Mouse (Mus musculus) hindbrain, embryonic 16.5 days (tissue): ENCODE measurements around the gene Ppp2r5a. TPM values are rescaled to one million over a fixed set of nuclear protein-coding genes. Genes with fewer than 3 reads are reported as not detected.

ENCODE experiments used
- ATAC-seq: fragments of 200-750 bp; cut with Nextera tagmentation; 2 replicates; pipeline ENCODE4 v1.8.0; 2017; ENCODE audit warnings: moderate TSS enrichment, moderate library complexity
- H3K27ac ChIP-seq: fragments of 300-500 bp; sonication (generic); 2 replicates; pipeline ENCODE4 v1.5.1; 2014; ENCODE audit warnings: low read depth, mild to moderate bottlenecking, control low read depth, low read length, moderate library complexity
- H3K27me3 ChIP-seq: fragments of 300-500 bp; sonication (generic); replicated peaks from 2 replicates; pipeline ENCODE4 v1.6.1; 2014; ENCODE audit warnings: low read length; ENCODE audit not compliant: control insufficient read depth, insufficient read depth
- H3K36me3 ChIP-seq: fragments of 300-500 bp; sonication (generic); 2 replicates; pipeline ENCODE4 v1.6.1; 2014; ENCODE audit warnings: mild to moderate bottlenecking, low read length, moderate library complexity, mixed read lengths; ENCODE audit not compliant: control insufficient read depth, insufficient read depth
- H3K4me1 ChIP-seq: fragments of 300-500 bp; sonication (generic); 2 replicates; pipeline ENCODE4 v1.6.1; 2014; ENCODE audit warnings: low read depth, low read length; ENCODE audit not compliant: control insufficient read depth, insufficient read depth
- H3K4me2 ChIP-seq: fragments of 300-500 bp; sonication (generic); 2 replicates; pipeline ENCODE4 v1.6.1; 2014; ENCODE audit warnings: mild to moderate bottlenecking, low read length, control low read depth, moderate library complexity
- H3K4me3 ChIP-seq: fragments of 300-500 bp; sonication (generic); 2 replicates; pipeline ENCODE4 v1.5.1; 2014; ENCODE audit warnings: mild to moderate bottlenecking, low read length, control low read depth, moderate library complexity
- H3K9ac ChIP-seq: fragments of 300-500 bp; sonication (generic); 2 replicates; pipeline ENCODE4 v1.6.1; 2014; ENCODE audit warnings: low read depth, mild to moderate bottlenecking, control low read depth, low read length, moderate library complexity
- H3K9me3 ChIP-seq: fragments of 300-500 bp; sonication (generic); 2 replicates; pipeline ENCODE4 v1.6.1; 2014; ENCODE audit warnings: mild to moderate bottlenecking, low read length, moderate library complexity; ENCODE audit not compliant: control insufficient read depth
- WGBS: fragments of 180-500 bp; shearing (Covaris S2); extraction: QIAGEN DNeasy Blood & Tissue Kit; methylation state at CpG from one replicate; pipeline ENCODE4 v1.1.7; 2014; 5-methylcytosine and 5-hydroxymethylcytosine counted together
- polyA plus RNA-seq: library from polyadenylated mRNA; unstranded; fragments of >200 nt; fragmentation: Nextera tagmentation; extraction: Ambion mirVana; gene quantifications from 2 replicates; pipeline ENCODE4 v1.2.1, GENCODE M21; 2015

The Ppp2r5a gene
- polyA plus RNA-seq, 1 experiment from 2014 or later: 6.3 TPM

- H3K4me1 ChIP-seq: peaks cover 19% of the 10 kb centered on the region
- no peaks in the 10 kb centered on the region; the same call in 1 of the 2 replicates for H3K36me3 ChIP-seq
- peak overlapping the region; percentile 79 for H3K4me2 ChIP-seq
- peak overlapping the region; percentile 88 for H3K4me3 ChIP-seq
- H3K27ac ChIP-seq: no peak overlapping the region
- peak overlapping the region; percentile 95; the same call in 1 of the 2 replicates for H3K9ac ChIP-seq
- H3K9me3 ChIP-seq: no peaks in the 10 kb centered on the region
- WGBS: 74% methylated on average over 8 of the region's 8 CpGs
- no peaks in the 10 kb centered on the region for H3K27me3 ChIP-seq
- ATAC-seq: no peak
Measured at GRCm38 (mm10) chr1:191327258-191327657, 75.8 kb downstream of the Ppp2r5a start.

- Histone ChIP-seq H3K4me2 (peak overlapping the region; percentile 79), H3K36me3 (no peaks in the 10 kb centered on the region; the same call in 1 of the 2 replicates), H3K4me3 (peak overlapping the region; percentile 88), H3K9me3 (no peaks in the 10 kb centered on the region), H3K4me1 (peaks cover 19% of the 10 kb centered on the region), H3K27me3 (no peaks in the 10 kb centered on the region), H3K27ac (peak overlapping the region; percentile 88), H3K9ac (peak overlapping the region; percentile 95)
- WGBS: 1% methylated on average over 33 of the region's 35 CpGs
- peak; percentile 65 for ATAC-seq
Measured at GRCm38 (mm10) chr1:191326233-191326882, 76.7 kb downstream of the Ppp2r5a start.

- Histone ChIP-seq H3K4me2 (peak within 1 kb of the TSS; percentile 79), H3K36me3 (no peaks in the 10 kb centered on the region), H3K9me3 (no peaks in the 10 kb centered on the region), H3K4me3 (peak within 1 kb of the TSS; percentile 88), H3K27me3 (no peaks in the 10 kb centered on the region), H3K4me1 (peaks cover 19% of the 10 kb centered on the region), H3K9ac (peak within 1 kb of the TSS; percentile 95), H3K27ac (peak within 1 kb of the TSS; percentile 88)
- ATAC-seq: peak; percentile 96
- under 1% methylated on average over 42 of the region's 42 CpGs for WGBS
Measured at GRCm38 (mm10) chr1:191325726-191326232, 77.3 kb downstream of the Ppp2r5a start, which contains the start of gene Tmem206. TSS of gene Tmem206 (plus strand) at chr1:191325912.

GRCm38 (mm10) chr1:191324733-191325590, 78.1 kb downstream of the Ppp2r5a start:
- peak overlapping the region; percentile 79 for H3K4me2 ChIP-seq
- no peaks in the 10 kb centered on the region for H3K9me3 ChIP-seq
- ATAC-seq: peak; percentile 2; the same call in 1 of the 2 replicates
- peak overlapping the region; percentile 88 for H3K4me3 ChIP-seq
- peak overlapping the region; percentile 88 for H3K27ac ChIP-seq
- H3K4me1 ChIP-seq: peaks cover 19% of the 10 kb centered on the region
- WGBS: 87% methylated on average over 7 of the region's 7 CpGs
- H3K27me3 ChIP-seq: no peaks in the 10 kb centered on the region
- H3K9ac ChIP-seq: peak overlapping the region; percentile 65
- no peaks in the 10 kb centered on the region for H3K36me3 ChIP-seq

GRCm38 (mm10) chr1:191323381-191323780, 79.7 kb downstream of the Ppp2r5a start:
- peaks cover 18% of the 10 kb centered on the region for H3K4me1 ChIP-seq
- 93% methylated on average over 3 of the region's 3 CpGs for WGBS
- no peak for ATAC-seq
- H3K36me3 ChIP-seq: no peaks in the 10 kb centered on the region
- H3K4me2 ChIP-seq: no peak overlapping the region
- H3K27ac ChIP-seq: no peak overlapping the region
- no peak overlapping the region for H3K9ac ChIP-seq
- no peaks in the 10 kb centered on the region for H3K9me3 ChIP-seq
- no peaks in the 10 kb centered on the region for H3K27me3 ChIP-seq
- H3K4me3 ChIP-seq: no peak overlapping the region

- no peaks in the 10 kb centered on the region for H3K36me3 ChIP-seq
- no peak overlapping the region for H3K4me2 ChIP-seq
- no peak overlapping the region for H3K4me3 ChIP-seq
- H3K4me1 ChIP-seq: no peaks in the 10 kb centered on the region; the same call in 1 of the 2 replicates
- H3K9ac ChIP-seq: no peak overlapping the region
- no peak for ATAC-seq
- H3K27me3 ChIP-seq: no peaks in the 10 kb centered on the region
- no peaks in the 10 kb centered on the region for H3K9me3 ChIP-seq
- 66% methylated on average over 5 of the region's 5 CpGs for WGBS
- no peak overlapping the region for H3K27ac ChIP-seq
Measured at GRCm38 (mm10) chr1:191318686-191319085, 84.4 kb downstream of the Ppp2r5a start.

GRCm38 (mm10) chr1:191317591-191318196, 85.4 kb downstream of the Ppp2r5a start, which contains the start of gene Nenf:
TSS of gene Nenf (minus strand) at chr1:191318194.
- Histone ChIP-seq H3K27ac (peak within 1 kb of the TSS; percentile 71), H3K36me3 (no peaks in the 10 kb centered on the region), H3K4me3 (peak within 1 kb of the TSS; percentile 79), H3K4me1 (peaks cover 3% of the 10 kb centered on the region; the same call in 1 of the 2 replicates), H3K9ac (peak within 1 kb of the TSS; percentile 96), H3K4me2 (peak within 1 kb of the TSS; percentile 94), H3K27me3 (no peaks in the 10 kb centered on the region), H3K9me3 (no peaks in the 10 kb centered on the region)
- under 1% methylated on average over 54 of the region's 54 CpGs for WGBS
- ATAC-seq: peak; percentile 88

GRCm38 (mm10) chr1:191316818-191317217, 86.3 kb downstream of the Ppp2r5a start:
- 82% methylated on average over 8 of the region's 8 CpGs for WGBS
- peak overlapping the region; percentile 96; the same call in 1 of the 2 replicates for H3K9ac ChIP-seq
- ATAC-seq: no peak

More at GRCm38 (mm10) chr1:191316818-191317217, 86.3 kb downstream of the Ppp2r5a start:
- Histone ChIP-seq H3K4me2 (peak overlapping the region; percentile 94), H3K27me3 (no peaks in the 10 kb centered on the region), H3K4me3 (no peak overlapping the region), H3K4me1 (peaks cover 4% of the 10 kb centered on the region; the same call in 1 of the 2 replicates), H3K36me3 (no peaks in the 10 kb centered on the region), H3K9me3 (no peaks in the 10 kb centered on the region), H3K27ac (no peak overlapping the region)
